Mouse (Mus musculus) thymus, adult 2 months (tissue): Measurements from ENCODE around the gene Lrrfip2.

Source experiments
- CTCF ChIP-seq: fragments of 200-500 bp; IDR thresholded peaks from 2 replicates; pipeline ENCODE4 v1.5.1; 2012; ENCODE audit warnings: mild to moderate bottlenecking, control low read depth, low read length, moderate library complexity, borderline replicate concordance; ENCODE audit not compliant: control insufficient read depth, poor library complexity, insufficient read depth; ENCODE audit errors: extremely low read depth
- POLR2A ChIP-seq: fragments of 200-500 bp; IDR thresholded peaks from 2 replicates; pipeline ENCODE4 v1.6.1; 2012; ENCODE audit warnings: mild to moderate bottlenecking, low read length, control low read depth, moderate library complexity; ENCODE audit not compliant: control insufficient read depth, poor library complexity, insufficient read depth; ENCODE audit errors: extremely low read depth

DNA sequence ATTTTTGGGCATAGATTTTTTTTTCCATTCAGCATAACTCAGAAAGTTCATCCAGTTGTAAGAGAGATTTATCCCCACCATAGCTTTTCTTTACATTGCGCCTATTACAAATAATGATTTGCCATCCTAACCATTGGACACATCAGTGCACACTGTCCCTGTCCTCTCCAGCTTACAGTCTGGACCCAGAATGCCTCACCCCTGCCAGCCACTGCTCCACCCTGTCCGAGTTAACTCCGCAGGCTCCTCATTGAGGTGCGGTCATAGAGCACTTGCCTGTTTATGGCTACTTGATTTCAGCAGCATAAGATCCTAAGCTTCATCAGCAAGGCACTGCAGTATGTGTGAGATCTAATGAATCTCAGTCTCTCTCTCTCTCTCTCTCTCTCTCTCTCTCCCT lies 93.0 kb downstream of the Lrrfip2 start:
- no peak for TF ChIP-seq CTCF
- no peak for TF ChIP-seq POLR2A
